Mouse (Mus musculus) T-helper 2 cell (primary cell): ENCODE results near the gene Klhl21.
"Not testable (repeated sequence)": the region's sequence is repeated elsewhere in the genome, so short reads cannot be mapped to it uniquely, and the experiment has no call there.

Experiments used
- in situ Hi-C: fragments of 300-600 bp; cut with MboI, MseI; formaldehyde crosslinking; loops from one replicate; pipeline ENCODE4 v1.15.1; 2025; ENCODE audit warnings: high pct_unique_total_duplicates

Klhl21 gene

DNA sequence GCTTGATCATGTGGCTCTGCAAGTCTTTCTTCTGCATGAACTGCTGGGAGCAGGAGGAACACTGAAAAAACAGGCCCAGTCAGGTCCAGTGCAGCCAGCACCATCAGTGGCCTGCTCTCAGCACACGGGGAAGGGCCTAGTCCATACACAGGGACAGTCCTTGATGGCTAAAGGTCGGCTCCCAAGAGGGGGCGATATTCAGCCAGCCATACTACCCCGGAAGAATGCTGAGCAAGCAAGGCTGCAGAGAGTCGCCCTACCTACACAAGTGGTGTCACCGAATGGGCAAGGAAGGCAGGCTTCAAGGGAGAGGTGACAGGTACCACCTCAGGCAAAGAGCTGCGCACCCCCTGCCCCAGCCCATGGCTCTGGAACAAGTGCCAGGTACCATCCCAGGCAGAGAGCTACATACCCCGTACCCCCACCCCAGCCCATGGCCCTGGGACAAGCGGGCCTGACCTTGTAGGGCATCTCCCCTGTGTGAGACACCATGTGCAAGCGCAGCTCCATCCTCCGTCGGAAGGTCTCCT is 13.0 kb downstream of the Klhl21 start:
- in situ Hi-C loops, result no loop called here

DNA sequence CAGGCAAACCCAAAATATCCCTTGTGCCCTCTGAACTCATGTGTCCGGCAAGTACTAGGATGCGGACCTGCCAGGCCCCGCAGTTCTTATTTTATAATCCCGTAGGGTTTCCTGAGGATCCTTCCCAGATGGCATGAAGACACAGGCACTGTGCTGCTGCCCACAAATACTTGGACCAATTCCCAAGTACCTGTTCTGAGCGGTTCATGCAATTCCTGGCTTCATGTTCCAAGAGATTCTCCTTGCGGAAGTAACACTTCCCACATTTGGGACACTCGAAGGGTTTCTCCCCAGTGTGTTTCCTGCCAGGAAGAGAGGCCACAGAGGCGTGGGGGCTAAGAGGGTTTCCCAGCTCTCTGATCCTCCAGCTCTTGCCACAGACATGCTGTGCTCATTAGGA is 13.9 kb downstream of the Klhl21 start:
- in situ Hi-C loops, result no loop called here

DNA sequence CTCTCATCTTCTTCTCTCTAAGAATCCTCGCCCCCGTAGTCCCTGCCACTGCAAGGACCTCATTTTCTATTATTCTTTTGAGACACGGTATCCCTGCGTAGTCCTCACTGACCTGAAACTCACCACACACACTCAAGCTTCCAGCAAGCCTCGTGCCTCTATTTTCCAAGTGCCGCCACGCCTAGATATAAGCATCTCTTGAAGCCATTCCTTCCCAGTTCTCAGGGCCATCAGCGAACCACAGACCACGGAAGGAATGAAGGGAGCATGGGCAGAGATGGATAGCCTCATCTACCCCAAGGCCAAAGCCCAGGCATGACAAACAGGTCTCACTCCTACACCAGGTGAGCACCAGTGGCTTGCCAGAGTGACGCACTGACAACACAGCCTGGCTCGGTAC is 15.9 kb downstream of the Klhl21 start:
- in situ Hi-C loops, result no loop called here

GRCm38 (mm10) chr4:152026751-152027508 is 18.3 kb downstream of the Klhl21 start:
- in situ Hi-C loops, result no loop called here

DNA sequence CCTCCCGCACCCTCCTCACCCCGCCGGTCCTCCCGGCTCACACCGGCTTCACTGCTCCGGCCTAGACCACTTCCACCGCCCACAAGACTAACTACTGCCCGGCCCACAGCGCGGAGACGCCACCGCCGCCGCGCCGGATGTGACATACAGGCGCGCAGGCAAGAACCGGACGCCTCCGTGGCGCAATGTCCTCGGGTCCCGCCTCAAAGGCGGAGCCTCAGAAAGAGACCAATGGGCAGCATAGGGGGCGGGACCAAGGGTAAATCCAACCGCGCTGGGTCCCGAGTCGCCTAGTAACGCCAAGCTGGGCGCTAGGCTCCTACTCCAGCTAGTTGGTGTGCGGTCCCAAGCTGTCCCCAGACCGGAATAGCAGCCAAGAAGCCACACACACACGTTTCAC is 18.9 kb downstream of the Klhl21 start, which contains the start of gene Zbtb48:
Gene Zbtb48 (minus strand): TSS at position 148 of the 400 bp plus-strand sequence.
- in situ Hi-C loops, result no loop called here

- in situ Hi-C loops, result no loop called here
Measured at GRCm38 (mm10) chr4:152028456-152028855, 19.9 kb downstream of the Klhl21 start.

- in situ Hi-C loops, result no loop called here
Measured at GRCm38 (mm10) chr4:152029087-152029486, 20.5 kb downstream of the Klhl21 start.

DNA sequence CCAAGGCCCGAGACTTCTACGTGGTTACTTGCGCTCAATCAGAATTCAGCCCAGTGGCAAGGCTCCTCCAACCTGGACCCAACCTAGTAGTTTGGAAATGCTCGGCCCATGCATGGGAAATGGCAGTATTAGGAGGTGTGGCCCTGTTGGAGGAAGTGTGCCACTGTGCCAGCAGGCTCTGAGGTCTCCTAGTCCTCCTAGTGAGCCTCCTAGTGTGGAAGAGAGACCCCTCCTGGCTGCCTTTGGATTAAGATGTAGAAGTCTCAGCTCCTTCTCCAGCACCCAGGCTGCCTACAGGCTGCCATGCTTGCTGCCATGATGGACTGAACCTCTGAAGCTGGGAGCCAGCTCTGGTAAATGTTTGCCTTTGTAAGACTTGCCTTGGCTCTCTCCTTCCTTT is 21.4 kb downstream of the Klhl21 start:
- in situ Hi-C loops, result no loop called here

GRCm38 (mm10) chr4:152032922-152033321 is 24.3 kb downstream of the Klhl21 start:
- in situ Hi-C loops, result no loop called here

- in situ Hi-C loops, result not testable (repeated sequence)
Measured at GRCm38 (mm10) chr4:152036464-152036863, 27.9 kb downstream of the Klhl21 start.

DNA sequence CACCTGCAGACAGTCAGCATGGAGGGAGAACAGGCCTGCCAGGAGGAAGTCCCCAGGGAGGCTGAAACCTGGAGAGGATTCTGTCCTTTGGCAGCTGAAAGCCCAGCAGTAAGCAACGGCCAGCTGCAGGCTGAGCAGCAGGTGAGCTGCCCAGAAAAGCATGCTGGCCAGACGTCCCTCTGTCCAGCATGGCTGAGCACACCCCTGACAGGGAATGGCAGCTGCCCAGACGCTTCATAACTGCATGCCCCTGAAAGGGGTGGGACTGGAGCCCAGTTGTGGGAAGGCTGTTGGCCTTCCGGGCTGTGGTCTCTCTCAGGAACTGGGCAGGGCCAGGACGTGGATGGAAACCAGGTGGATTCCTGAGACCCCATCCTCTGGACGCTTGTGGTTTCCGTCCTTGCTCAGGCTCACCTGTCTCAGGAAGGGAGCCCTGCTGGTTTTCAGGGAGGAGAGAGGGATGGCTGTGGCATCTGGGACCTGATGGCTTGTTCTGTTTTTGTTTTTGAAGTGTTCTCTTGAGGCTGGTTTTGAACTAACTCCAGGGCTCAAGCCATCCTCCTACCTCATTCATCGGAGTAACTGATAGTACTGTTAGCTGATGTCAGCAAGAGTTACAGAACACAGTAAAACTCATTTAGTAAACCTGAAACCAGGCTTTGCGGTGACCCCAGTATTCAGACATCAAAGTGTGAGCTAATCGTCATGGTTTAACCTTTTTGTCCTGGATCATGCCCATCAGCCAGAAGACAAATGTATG is 29.8 kb downstream of the Klhl21 start, which contains the start of gene Tas1r1:
Gene Tas1r1 (minus strand): TSS at position 344 of the 760 bp plus-strand sequence.
- in situ Hi-C loops, result no loop called here

DNA sequence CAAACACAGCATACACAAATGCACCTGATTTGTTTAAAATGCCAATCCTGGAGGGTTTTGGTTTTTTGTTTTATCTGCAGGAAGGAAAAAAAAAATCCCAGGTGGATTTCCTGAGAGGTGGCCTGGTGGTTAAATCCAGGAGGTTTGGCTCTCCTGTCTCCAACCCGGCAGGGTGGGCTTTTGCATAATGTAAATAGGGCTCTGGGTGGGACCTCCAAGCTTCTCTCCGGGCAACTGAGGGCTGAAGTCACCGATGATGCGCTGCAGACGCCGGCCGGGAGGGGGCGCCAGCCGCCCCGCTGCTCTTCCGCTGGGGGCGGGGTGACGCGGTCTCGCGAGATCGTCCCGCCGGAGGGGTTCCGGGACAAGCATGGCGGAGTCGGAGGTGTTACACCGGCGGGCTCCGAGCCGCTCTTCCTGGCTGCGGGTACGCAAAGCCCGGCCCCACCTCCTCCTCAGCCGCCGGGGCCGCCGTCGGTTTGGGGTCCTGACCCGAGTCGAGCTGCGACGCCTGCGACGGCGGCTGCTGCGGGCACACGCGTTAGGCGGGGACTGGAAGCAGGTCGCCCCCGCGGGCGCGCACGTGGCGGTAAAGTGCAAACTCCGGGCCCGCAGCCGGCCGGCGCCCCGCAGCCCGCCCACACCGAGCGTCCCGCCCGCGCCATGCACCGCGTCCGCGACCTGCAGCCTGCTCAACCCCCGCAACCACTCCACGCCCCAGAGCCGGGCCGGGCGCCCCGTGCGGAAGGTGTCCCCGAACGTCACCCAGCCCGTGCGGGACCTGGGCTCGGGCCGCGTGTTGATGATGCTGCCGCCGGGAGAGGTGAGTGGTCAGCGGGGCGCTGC is 30.6 kb downstream of the Klhl21 start, which contains the start of gene Nol9:
Gene Nol9 (plus strand): TSS at position 337 of the 846 bp plus-strand sequence.
- in situ Hi-C loops, result no loop called here

- in situ Hi-C loops, result no loop called here
Measured at GRCm38 (mm10) chr4:152039831-152040310, 31.3 kb downstream of the Klhl21 start.

DNA sequence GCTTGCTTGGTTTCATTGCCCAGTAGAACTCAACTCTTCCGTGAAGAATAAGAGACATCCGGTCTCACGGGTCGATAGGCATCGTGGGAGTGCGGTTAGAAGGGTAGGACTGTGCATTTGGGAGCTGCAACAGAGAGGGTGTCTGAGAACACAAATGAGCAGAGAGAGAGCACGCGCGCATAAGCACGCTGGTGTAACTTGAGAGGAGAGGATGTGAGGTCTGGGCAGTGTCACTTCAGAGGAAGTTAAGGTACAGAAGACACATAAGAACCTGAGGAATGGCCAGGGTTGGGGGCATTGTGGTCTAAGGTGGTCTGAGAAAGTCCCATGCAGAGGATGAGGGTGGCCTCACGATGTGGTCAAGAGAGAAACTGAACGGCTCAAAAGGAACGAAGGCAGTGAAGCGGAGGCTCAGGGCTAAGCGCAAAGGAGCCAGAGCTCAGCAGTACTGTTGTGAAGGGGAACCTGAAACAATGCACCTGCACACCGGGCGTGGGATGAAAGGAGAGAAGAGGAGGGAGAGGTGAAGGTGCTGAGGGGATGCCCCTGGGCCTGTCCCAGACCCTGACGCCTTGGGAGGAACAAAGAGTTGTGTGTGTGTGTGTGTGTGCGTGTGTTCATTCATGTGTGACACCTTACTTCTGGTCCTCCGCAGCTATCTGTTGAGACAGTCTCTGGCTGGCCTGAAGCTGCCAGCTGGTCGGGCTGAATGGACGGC is 33.5 kb downstream of the Klhl21 start:
- in situ Hi-C loops, result no loop called here

GRCm38 (mm10) chr4:152043171-152043570 is 34.6 kb downstream of the Klhl21 start:
- in situ Hi-C loops, result no loop called here

DNA sequence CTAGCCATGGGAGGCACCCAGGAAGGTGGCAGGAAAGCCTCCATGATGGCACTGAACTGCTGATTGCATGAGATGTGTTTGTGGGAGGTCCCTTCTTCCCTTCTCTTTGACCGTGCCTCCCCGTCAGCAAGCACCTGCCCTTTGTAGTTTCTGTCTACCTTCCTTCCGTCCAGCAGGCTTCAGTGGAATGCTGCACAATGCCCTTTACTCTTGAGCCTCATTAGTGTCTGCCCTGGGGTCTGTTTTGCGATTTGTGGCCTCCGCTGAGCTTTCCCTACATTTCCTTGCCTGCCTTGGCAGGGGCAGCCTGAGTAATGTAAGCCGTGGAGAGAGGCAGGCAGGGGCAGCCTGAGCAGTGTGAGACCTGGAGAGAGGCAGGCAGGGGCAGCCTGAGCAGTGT is 36.0 kb downstream of the Klhl21 start:
- in situ Hi-C loops, result no loop called here

DNA sequence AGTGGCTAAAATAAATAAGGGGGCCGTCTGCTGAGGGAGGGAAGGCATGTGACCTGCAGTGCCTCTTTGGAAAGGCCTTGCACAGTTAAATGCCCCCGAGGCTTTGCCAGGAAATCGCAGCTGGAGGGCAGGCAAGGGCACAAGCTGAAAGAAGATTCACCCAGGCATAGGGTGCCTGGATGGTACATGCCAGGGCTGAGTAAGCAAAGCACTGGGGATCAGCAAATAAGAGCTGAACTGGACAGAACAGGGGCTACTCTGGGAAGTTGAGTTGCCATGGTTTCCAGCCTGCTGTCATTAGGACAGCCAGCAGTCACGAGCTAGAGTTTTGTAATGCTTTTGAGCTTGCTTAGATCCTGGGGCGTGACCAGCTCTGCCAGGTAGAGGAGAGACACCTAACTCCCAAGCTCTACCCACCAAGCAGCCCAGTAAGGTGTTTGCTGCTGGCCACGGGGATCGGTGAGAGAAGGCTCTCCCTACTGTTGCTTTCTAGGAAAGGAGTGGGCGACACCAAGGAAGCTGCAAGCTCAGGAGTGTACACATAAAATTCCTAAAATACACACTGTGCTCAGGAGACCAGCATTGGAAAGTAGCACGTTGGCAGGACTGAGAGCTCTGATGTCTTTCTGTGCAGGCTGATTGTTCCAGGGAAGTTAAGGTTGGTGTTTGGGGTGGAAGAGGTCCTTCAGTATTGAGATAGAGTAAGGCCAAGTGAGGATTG is 53.9 kb downstream of the Klhl21 start:
- in situ Hi-C loops, result loop anchor here (25.0 kb wide), 1 partner anchor 825 kb away; no protein-coding TSS in a partner anchor

DNA sequence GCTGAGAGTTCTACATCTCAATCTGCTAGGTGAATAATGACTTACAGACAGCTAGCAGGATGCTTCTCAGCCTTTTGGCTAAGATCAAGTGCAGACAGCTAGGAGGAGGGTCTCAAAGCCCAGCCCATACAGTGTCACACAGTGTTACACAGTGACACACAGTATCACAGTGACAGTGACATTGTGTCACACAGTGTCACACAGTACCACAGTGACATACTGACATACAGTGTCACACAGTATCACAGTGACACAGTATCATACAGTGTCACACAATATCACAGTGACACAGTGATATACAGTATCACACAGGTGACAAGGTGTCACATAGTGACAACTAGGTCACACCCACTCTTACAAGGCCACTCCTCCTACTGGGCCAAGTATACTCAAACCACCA is 58.7 kb downstream of the Klhl21 start:
- in situ Hi-C loops, result loop anchor here (25.0 kb wide), 1 partner anchor 820 kb away; no protein-coding TSS in a partner anchor
